Mouse (Mus musculus) midbrain, embryonic 11.5 days (tissue): ENCODE measurements at regions not wholly inside any gene's neighbourhood (a gene's known extent, or its start where the extent isn't known, plus 50 kb on each side); places are given as distances from the start of the nearest gene placed in this dataset.

Source experiments
- ATAC-seq: fragments of 200-750 bp; cut with Nextera tagmentation; 2 replicates; pipeline ENCODE4 v1.8.0; 2017; ENCODE audit warnings: moderate TSS enrichment, moderate library complexity; ENCODE audit not compliant: low FRiP score
- DNase-seq: peaks from one replicate; pipeline ENCODE4 v3.0.0; 2015; ENCODE audit warnings: low spot score; ENCODE audit errors: missing footprints
- H3K27ac ChIP-seq: fragments of 300-500 bp; sonication (generic); 2 replicates; pipeline ENCODE4 v1.5.1; 2014; ENCODE audit warnings: low read depth, low read length
- H3K27me3 ChIP-seq: fragments of 300-500 bp; sonication (generic); 2 replicates; pipeline ENCODE4 v1.6.1; 2014; ENCODE audit warnings: mild to moderate bottlenecking, low read length, moderate library complexity, mixed read lengths; ENCODE audit not compliant: control insufficient read depth, insufficient read depth
- H3K36me3 ChIP-seq: fragments of 300-500 bp; sonication (generic); 2 replicates; pipeline ENCODE4 v1.6.1; 2014; ENCODE audit warnings: mild to moderate bottlenecking, low read length, moderate library complexity, mixed read lengths; ENCODE audit not compliant: control insufficient read depth, insufficient read depth
- H3K4me1 ChIP-seq: fragments of 300-500 bp; sonication (generic); 2 replicates; pipeline ENCODE4 v1.6.1; 2014; ENCODE audit warnings: low read length; ENCODE audit not compliant: control insufficient read depth, insufficient read depth
- H3K4me2 ChIP-seq: fragments of 300-500 bp; sonication (generic); 2 replicates; pipeline ENCODE4 v1.6.1; 2014; ENCODE audit warnings: mild to moderate bottlenecking, moderate library complexity
- H3K4me3 ChIP-seq: fragments of 300-500 bp; sonication (generic); 2 replicates; pipeline ENCODE4 v1.5.1; 2014; ENCODE audit warnings: low read depth, low read length
- H3K9ac ChIP-seq: fragments of 300-500 bp; sonication (generic); 2 replicates; pipeline ENCODE4 v1.6.1; 2014; ENCODE audit warnings: low read length
- H3K9me3 ChIP-seq: fragments of 300-500 bp; sonication (generic); 2 replicates; pipeline ENCODE4 v1.6.1; 2016; ENCODE audit warnings: low read length; ENCODE audit not compliant: control insufficient read depth
- WGBS: fragments of 180-500 bp; shearing (Covaris S2); extraction: QIAGEN DNeasy Blood & Tissue Kit; methylation state at CpG from one replicate; pipeline ENCODE4 v1.1.7; 2014; 5-methylcytosine and 5-hydroxymethylcytosine counted together

- no peak overlapping the region for H3K4me3 ChIP-seq
- DNase-seq (no peak), ATAC-seq (no peak)
- 89% methylated on average over 5 of the region's 5 CpGs for WGBS
- no peak overlapping the region for H3K4me2 ChIP-seq
- no peak overlapping the region for H3K9ac ChIP-seq
- H3K27me3 ChIP-seq, result no peaks in the 10 kb centered on the region
- no peak overlapping the region for H3K27ac ChIP-seq
- no peaks in the 10 kb centered on the region for H3K36me3 ChIP-seq
- no peaks in the 10 kb centered on the region for H3K4me1 ChIP-seq
- no peaks in the 10 kb centered on the region for H3K9me3 ChIP-seq
These were observed 66.8 kb upstream of the Acsl1 start for GRCm38 (mm10) chr8:46403877-46404560.

GRCm38 (mm10) chr8:46408886-46409285 lies 62.0 kb upstream of the Acsl1 start:
- Histone ChIP-seq H3K4me3 (no peak overlapping the region), H3K9me3 (no peaks in the 10 kb centered on the region), H3K4me1 (no peaks in the 10 kb centered on the region), H3K27ac (no peak overlapping the region), H3K36me3 (no peaks in the 10 kb centered on the region), H3K4me2 (no peak overlapping the region), H3K9ac (no peak overlapping the region), H3K27me3 (no peaks in the 10 kb centered on the region)
- DNase-seq, result no peak
- ATAC-seq, result no peak
- 92% methylated on average over 7 of the region's 7 CpGs for WGBS

GRCm38 (mm10) chr8:46409296-46409695 lies 61.5 kb upstream of the Acsl1 start:
- H3K9ac ChIP-seq, result no peak overlapping the region
- WGBS, result 71% methylated on average over 2 of the region's 2 CpGs
- ATAC-seq (no peak), DNase-seq (no peak)
- H3K27me3 ChIP-seq, result no peaks in the 10 kb centered on the region
- no peaks in the 10 kb centered on the region for H3K9me3 ChIP-seq
- H3K36me3 ChIP-seq, result no peaks in the 10 kb centered on the region
- H3K4me3 ChIP-seq, result no peak overlapping the region
- no peak overlapping the region for H3K27ac ChIP-seq
- no peaks in the 10 kb centered on the region for H3K4me1 ChIP-seq
- no peak overlapping the region for H3K4me2 ChIP-seq

GRCm38 (mm10) chr8:46411877-46412625 lies 58.8 kb upstream of the Acsl1 start:
- Histone ChIP-seq H3K27me3 (no peaks in the 10 kb centered on the region), H3K27ac (no peak overlapping the region), H3K4me2 (no peak overlapping the region), H3K36me3 (no peaks in the 10 kb centered on the region), H3K4me1 (no peaks in the 10 kb centered on the region), H3K4me3 (no peak overlapping the region), H3K9ac (no peak overlapping the region), H3K9me3 (no peaks in the 10 kb centered on the region)
- no peak for DNase-seq
- WGBS, result 84% methylated on average over 11 of the region's 11 CpGs
- no peak for ATAC-seq

GRCm38 (mm10) chr8:46413349-46414024 lies 57.4 kb upstream of the Acsl1 start:
- Histone ChIP-seq H3K27ac (no peak overlapping the region), H3K4me1 (no peaks in the 10 kb centered on the region), H3K27me3 (no peaks in the 10 kb centered on the region), H3K9me3 (no peaks in the 10 kb centered on the region), H3K4me3 (no peak overlapping the region), H3K4me2 (no peak overlapping the region), H3K36me3 (no peaks in the 10 kb centered on the region), H3K9ac (no peak overlapping the region)
- 86% methylated on average over 9 of the region's 9 CpGs for WGBS
- ATAC-seq (no peak), DNase-seq (no peak)

GRCm38 (mm10) chr8:46414874-46415273 lies 56.0 kb upstream of the Acsl1 start:
- Histone ChIP-seq H3K4me3 (no peak overlapping the region), H3K9me3 (no peaks in the 10 kb centered on the region), H3K36me3 (no peaks in the 10 kb centered on the region), H3K27me3 (no peaks in the 10 kb centered on the region), H3K27ac (no peak overlapping the region), H3K4me1 (no peaks in the 10 kb centered on the region), H3K9ac (no peak overlapping the region), H3K4me2 (no peak overlapping the region)
- WGBS, result 87% methylated on average over 6 of the region's 6 CpGs
- ATAC-seq, result no peak
- DNase-seq, result no peak

GRCm38 (mm10) chr8:46419402-46419801 lies 51.4 kb upstream of the Acsl1 start:
- H3K27ac ChIP-seq, result no peak overlapping the region
- H3K9ac ChIP-seq, result no peak overlapping the region
- H3K27me3 ChIP-seq, result no peaks in the 10 kb centered on the region
- H3K4me1 ChIP-seq, result no peaks in the 10 kb centered on the region
- no peaks in the 10 kb centered on the region for H3K36me3 ChIP-seq
- H3K9me3 ChIP-seq, result no peaks in the 10 kb centered on the region
- DNase-seq (no peak), ATAC-seq (no peak)
- H3K4me2 ChIP-seq, result no peak overlapping the region
- H3K4me3 ChIP-seq, result no peak overlapping the region
- 88% methylated on average over 5 of the region's 5 CpGs for WGBS

- H3K27ac ChIP-seq, result no peak overlapping the region
- WGBS, result 91% methylated on average over 8 of the region's 8 CpGs
- no peaks in the 10 kb centered on the region for H3K9me3 ChIP-seq
- no peak for DNase-seq
- ATAC-seq, result no peak
- H3K4me3 ChIP-seq, result no peak overlapping the region
- H3K27me3 ChIP-seq, result no peaks in the 10 kb centered on the region
- no peak overlapping the region for H3K4me2 ChIP-seq
- H3K36me3 ChIP-seq, result no peaks in the 10 kb centered on the region
- no peak overlapping the region for H3K9ac ChIP-seq
- H3K4me1 ChIP-seq, result no peaks in the 10 kb centered on the region
These were observed 50.4 kb upstream of the Acsl1 start for GRCm38 (mm10) chr8:46420476-46420875.
